ENCODE assay signal across 19 mouse cellular contexts in the genomic region with DNA sequence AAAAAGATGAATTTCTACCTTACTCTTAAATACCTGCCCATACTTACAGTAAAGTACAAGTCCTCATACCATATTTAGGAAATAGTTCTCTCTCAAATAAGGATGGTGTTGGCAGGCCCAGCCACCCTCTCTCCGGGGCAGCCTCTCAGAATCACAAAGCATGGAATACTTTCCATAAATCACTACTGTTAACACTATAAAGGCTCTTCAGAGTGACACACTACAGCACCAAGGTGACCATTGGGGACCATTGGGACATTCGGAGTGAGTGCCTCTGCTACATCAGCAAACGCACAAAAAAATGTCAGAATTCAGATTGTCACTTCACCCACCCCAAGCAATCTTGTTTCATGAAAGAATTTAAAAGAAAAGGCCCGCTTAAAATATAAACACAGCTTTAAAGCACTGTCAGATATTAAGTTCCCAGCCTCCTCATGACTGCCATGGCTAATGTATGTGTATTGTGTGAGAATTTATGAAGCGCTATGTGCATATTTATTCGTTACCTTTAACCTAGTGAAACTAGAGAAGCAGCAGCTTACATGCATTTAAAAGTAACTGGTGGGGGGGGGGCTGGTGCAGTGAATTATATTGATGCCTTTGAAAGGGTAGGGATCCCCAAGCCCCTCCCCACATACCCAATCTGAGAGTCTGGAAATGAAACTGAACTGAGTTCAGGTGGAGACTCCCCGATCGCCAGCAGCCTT.
"Had no signal": no experiment of that assay in that cellular context is flagged by ENCODE, and none has a peak within 500 bp of the region (broad histone marks: within the 10 kb centered on the region; RNA-seq: fewer than 3 reads in every experiment).

No protein-coding gene starts in this region.

- DNase-seq: kidney, adult 8-10 months; kidney, postnatal 25 days; left cerebral cortex, postnatal 4 days; lung, adult 18-20 months; lung, postnatal 10 days; lung, postnatal 36 days; right cerebral cortex, adult 18-20 months; right cerebral cortex, postnatal 14 days; spleen, adult 18-20 months; thymus, postnatal 25 days had no signal

- H3K4me2 ChIP-seq: lung, embryonic 15.5 days; midbrain, embryonic 11.5 days; midbrain, embryonic 15.5 days; neural tube, embryonic 12.5 days; neural tube, embryonic 15.5 days; stomach, embryonic 15.5 days had no signal

- H3K9ac ChIP-seq: liver, embryonic 14.5 days; lung, embryonic 15.5 days; midbrain, embryonic 15.5 days; neural tube, embryonic 12.5 days; neural tube, embryonic 15.5 days; stomach, embryonic 15.5 days had no signal

- H3K27ac ChIP-seq: liver, embryonic 14.5 days; lung, embryonic 15.5 days; midbrain, embryonic 15.5 days; neural tube, embryonic 12.5 days; neural tube, embryonic 15.5 days; stomach, embryonic 15.5 days had no signal

- H3K36me3 ChIP-seq: lung, embryonic 15.5 days; midbrain, embryonic 15.5 days; neural tube, embryonic 12.5 days; neural tube, embryonic 15.5 days; stomach, embryonic 15.5 days had no signal

- H3K4me1 ChIP-seq: lung, embryonic 15.5 days; megakaryocyte, embryonic 14.5 days; midbrain, embryonic 15.5 days; neural tube, embryonic 12.5 days; neural tube, embryonic 15.5 days; stomach, embryonic 15.5 days had no signal

- H3K27me3 ChIP-seq: lung, embryonic 15.5 days; midbrain, embryonic 15.5 days; neural tube, embryonic 12.5 days; neural tube, embryonic 15.5 days; stomach, embryonic 15.5 days had no signal

- H3K4me3 ChIP-seq: lung, embryonic 15.5 days; megakaryocyte, embryonic 14.5 days; midbrain, embryonic 15.5 days; neural tube, embryonic 12.5 days; neural tube, embryonic 15.5 days; stomach, embryonic 15.5 days had no signal

- H3K9me3 ChIP-seq: lung, embryonic 15.5 days; megakaryocyte, embryonic 14.5 days; midbrain, embryonic 15.5 days; neural tube, embryonic 12.5 days; neural tube, embryonic 15.5 days; stomach, embryonic 15.5 days had no signal

- ATAC-seq: intestine, embryonic 16.5 days; midbrain, embryonic 15.5 days had no signal
